Mouse (Mus musculus): ENCODE data around the gene Pkm. TPM values are rescaled to one million over a fixed set of nuclear protein-coding genes. Genes with fewer than 3 reads are reported as not detected.

The Pkm gene
- polyA plus RNA-seq, 1 experiment from 2014 or later = 1,589 TPM

- no peak overlapping the region for H3K4me3 ChIP-seq (ENCODE audit: low read depth, low read length)
- 71% methylated on average over 6 of the region's 6 CpGs for WGBS
- ATAC-seq (ENCODE audit: low FRiP score) (no peak), DNase-seq (ENCODE audit: low spot score) (no peak)
- H3K4me2 ChIP-seq (replicated peaks; ENCODE audit: low read depth, low read length) = no peak overlapping the region
- H3K9ac ChIP-seq (ENCODE audit: low read depth, low read length) = no peak overlapping the region
- H3K27ac ChIP-seq (ENCODE audit: low read depth, low read length) = no peak overlapping the region
- H3K27me3 ChIP-seq (ENCODE audit: control insufficient read depth, insufficient read depth, low read length) = no peaks in the 10 kb centered on the region
- H3K4me1 ChIP-seq (replicated peaks; ENCODE audit: control insufficient read depth, insufficient read depth, low read length) = peaks cover 18% of the 10 kb centered on the region
- H3K9me3 ChIP-seq (ENCODE audit: control insufficient read depth, low read length) = no peaks in the 10 kb centered on the region
- peaks cover 10% of the 10 kb centered on the region; the same call in 1 of the 2 replicates for H3K36me3 ChIP-seq (ENCODE audit: control insufficient read depth, insufficient read depth, low read length)
Observed at GRCm38 (mm10) chr9:59661298-59661975, 5.3 kb downstream of the Pkm start.

DNA sequence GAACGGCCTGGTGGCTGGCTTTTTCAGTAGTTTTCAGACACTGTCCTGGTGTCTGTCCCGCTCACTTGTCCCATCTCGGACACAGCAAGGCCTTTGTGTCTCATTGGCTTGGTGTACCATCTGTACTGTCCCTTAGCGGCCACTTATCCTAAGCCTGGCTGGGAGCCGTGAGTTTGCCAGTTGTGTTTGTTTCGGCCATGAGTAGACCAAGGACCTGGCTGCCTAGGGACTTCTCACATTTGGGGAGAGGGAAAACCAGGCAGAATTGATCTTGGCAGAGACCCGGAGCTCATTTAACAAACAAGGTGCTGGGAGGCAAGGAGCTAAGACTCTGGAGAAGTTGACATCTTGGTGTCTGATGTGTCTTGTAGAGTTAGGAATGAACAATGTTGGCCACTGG is 7.1 kb downstream of the Pkm start:
- no peak overlapping the region for H3K27ac ChIP-seq (ENCODE audit: low read depth, low read length)
- WGBS = 85% methylated on average over 7 of the region's 7 CpGs
- peaks cover 19% of the 10 kb centered on the region for H3K36me3 ChIP-seq (ENCODE audit: control insufficient read depth, insufficient read depth, low read length)
- no peak for ATAC-seq (ENCODE audit: low FRiP score)
- no peaks in the 10 kb centered on the region for H3K27me3 ChIP-seq (ENCODE audit: control insufficient read depth, insufficient read depth, low read length)
- H3K4me1 ChIP-seq (replicated peaks; ENCODE audit: control insufficient read depth, insufficient read depth, low read length) = peaks cover 16% of the 10 kb centered on the region
- DNase-seq (ENCODE audit: low spot score) = no peak
- H3K4me2 ChIP-seq (replicated peaks; ENCODE audit: low read depth, low read length) = no peak overlapping the region
- H3K4me3 ChIP-seq (ENCODE audit: low read depth, low read length) = no peak overlapping the region
- H3K9ac ChIP-seq (ENCODE audit: low read depth, low read length) = no peak overlapping the region
- no peaks in the 10 kb centered on the region for H3K9me3 ChIP-seq (ENCODE audit: control insufficient read depth, low read length)

GRCm38 (mm10) chr9:59663957-59664356 is 7.8 kb downstream of the Pkm start:
- H3K4me1 ChIP-seq (replicated peaks; ENCODE audit: control insufficient read depth, insufficient read depth, low read length) = peaks cover 15% of the 10 kb centered on the region
- no peak overlapping the region for H3K4me3 ChIP-seq (ENCODE audit: low read depth, low read length)
- WGBS = 68% methylated on average over 3 of the region's 3 CpGs
- no peak overlapping the region for H3K27ac ChIP-seq (ENCODE audit: low read depth, low read length)
- ATAC-seq (ENCODE audit: low FRiP score) (no peak), DNase-seq (ENCODE audit: low spot score) (no peak)
- H3K27me3 ChIP-seq (ENCODE audit: control insufficient read depth, insufficient read depth, low read length) = no peaks in the 10 kb centered on the region
- H3K36me3 ChIP-seq (ENCODE audit: control insufficient read depth, insufficient read depth, low read length) = peaks cover 21% of the 10 kb centered on the region
- no peak overlapping the region for H3K4me2 ChIP-seq (replicated peaks; ENCODE audit: low read depth, low read length)
- H3K9me3 ChIP-seq (ENCODE audit: control insufficient read depth, low read length) = no peaks in the 10 kb centered on the region
- H3K9ac ChIP-seq (ENCODE audit: low read depth, low read length) = no peak overlapping the region

- ATAC-seq (ENCODE audit: low FRiP score) = no peak
- DNase-seq (ENCODE audit: low spot score) = no peak
Observed at GRCm38 (mm10) chr9:59664664-59665256, 8.6 kb downstream of the Pkm start.

DNA sequence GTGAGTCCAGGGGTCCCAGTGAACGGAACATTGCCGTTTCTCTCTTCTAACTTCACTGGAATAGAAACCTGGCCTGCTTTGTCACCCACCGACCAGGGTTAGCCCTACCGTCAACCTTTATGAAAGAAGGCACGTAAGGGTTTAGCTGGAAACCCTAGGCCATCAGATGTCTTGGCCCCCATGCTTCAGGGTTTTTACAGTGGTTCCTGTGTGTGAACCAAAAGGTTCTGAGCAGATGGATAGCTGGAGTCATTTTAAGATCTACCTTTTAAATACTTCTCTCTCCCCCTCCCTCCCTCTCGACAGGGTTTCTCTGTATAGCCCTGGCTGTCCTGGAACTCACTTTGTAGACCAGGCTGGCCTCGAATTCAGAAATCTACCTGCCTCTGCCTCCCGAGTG is 9.8 kb downstream of the Pkm start:
- no peak for ATAC-seq (ENCODE audit: low FRiP score)
- H3K27me3 ChIP-seq (ENCODE audit: control insufficient read depth, insufficient read depth, low read length) = no peaks in the 10 kb centered on the region
- 93% methylated on average over 8 of the region's 8 CpGs for WGBS
- no peaks in the 10 kb centered on the region for H3K9me3 ChIP-seq (ENCODE audit: control insufficient read depth, low read length)
- no peak overlapping the region for H3K4me2 ChIP-seq (replicated peaks; ENCODE audit: low read depth, low read length)
- H3K4me3 ChIP-seq (ENCODE audit: low read depth, low read length) = no peak overlapping the region
- H3K4me1 ChIP-seq (replicated peaks; ENCODE audit: control insufficient read depth, insufficient read depth, low read length) = peaks cover 7% of the 10 kb centered on the region; the same call in 1 of the 2 replicates
- H3K36me3 ChIP-seq (ENCODE audit: control insufficient read depth, insufficient read depth, low read length) = peaks cover 25% of the 10 kb centered on the region
- no peak overlapping the region for H3K27ac ChIP-seq (ENCODE audit: low read depth, low read length)
- H3K9ac ChIP-seq (ENCODE audit: low read depth, low read length) = no peak overlapping the region
- DNase-seq (ENCODE audit: low spot score) = no peak

More at GRCm38 (mm10) chr9:59664664-59665256, 8.6 kb downstream of the Pkm start:
- WGBS = 90% methylated on average over 4 of the region's 4 CpGs
- no peak overlapping the region for H3K4me3 ChIP-seq (ENCODE audit: low read depth, low read length)
- peaks cover 21% of the 10 kb centered on the region for H3K36me3 ChIP-seq (ENCODE audit: control insufficient read depth, insufficient read depth, low read length)
- H3K4me2 ChIP-seq (replicated peaks; ENCODE audit: low read depth, low read length) = no peak overlapping the region
- no peaks in the 10 kb centered on the region for H3K27me3 ChIP-seq (ENCODE audit: control insufficient read depth, insufficient read depth, low read length)
- no peak overlapping the region for H3K9ac ChIP-seq (ENCODE audit: low read depth, low read length)
- H3K27ac ChIP-seq (ENCODE audit: low read depth, low read length) = no peak overlapping the region
- peaks cover 14% of the 10 kb centered on the region for H3K4me1 ChIP-seq (replicated peaks; ENCODE audit: control insufficient read depth, insufficient read depth, low read length)
- no peaks in the 10 kb centered on the region for H3K9me3 ChIP-seq (ENCODE audit: control insufficient read depth, low read length)

- 72% methylated on average over 1 of the region's 1 CpGs for WGBS
- H3K27me3 ChIP-seq (ENCODE audit: control insufficient read depth, insufficient read depth, low read length) = no peaks in the 10 kb centered on the region
- no peak overlapping the region for H3K27ac ChIP-seq (ENCODE audit: low read depth, low read length)
- no peaks in the 10 kb centered on the region for H3K9me3 ChIP-seq (ENCODE audit: control insufficient read depth, low read length)
- H3K4me1 ChIP-seq (replicated peaks; ENCODE audit: control insufficient read depth, insufficient read depth, low read length) = no peaks in the 10 kb centered on the region
- no peak overlapping the region for H3K9ac ChIP-seq (ENCODE audit: low read depth, low read length)
- DNase-seq (ENCODE audit: low spot score) = no peak
- peaks cover 26% of the 10 kb centered on the region for H3K36me3 ChIP-seq (ENCODE audit: control insufficient read depth, insufficient read depth, low read length)
- H3K4me3 ChIP-seq (ENCODE audit: low read depth, low read length) = no peak overlapping the region
- no peak for ATAC-seq (ENCODE audit: low FRiP score)
- H3K4me2 ChIP-seq (replicated peaks; ENCODE audit: low read depth, low read length) = no peak overlapping the region
Observed at GRCm38 (mm10) chr9:59666813-59667212, 10.6 kb downstream of the Pkm start.

DNA sequence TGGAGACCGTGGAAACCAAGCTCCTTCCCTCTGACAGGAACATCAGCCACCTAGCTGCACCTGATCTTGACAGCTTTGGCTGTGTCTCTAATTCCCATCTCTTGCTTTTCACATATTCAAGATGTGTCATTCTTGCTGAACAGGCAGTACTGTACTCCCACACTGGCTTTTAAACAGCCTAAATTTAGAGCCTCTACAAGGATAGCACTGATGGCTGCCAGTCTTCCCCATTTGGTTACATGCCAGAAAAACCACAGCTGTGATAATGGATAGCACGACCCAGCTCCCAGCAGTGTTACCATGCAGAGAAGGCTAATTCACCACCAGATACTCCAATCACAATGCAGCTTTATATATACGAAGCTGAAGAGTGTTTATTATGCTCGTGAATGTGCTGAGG is 11.1 kb downstream of the Pkm start:
- H3K27me3 ChIP-seq (ENCODE audit: control insufficient read depth, insufficient read depth, low read length) = no peaks in the 10 kb centered on the region
- no peak for DNase-seq (ENCODE audit: low spot score)
- no peak for ATAC-seq (ENCODE audit: low FRiP score)
- 89% methylated on average over 4 of the region's 4 CpGs for WGBS
- H3K4me3 ChIP-seq (ENCODE audit: low read depth, low read length) = no peak overlapping the region
- no peak overlapping the region for H3K4me2 ChIP-seq (replicated peaks; ENCODE audit: low read depth, low read length)
- no peaks in the 10 kb centered on the region for H3K9me3 ChIP-seq (ENCODE audit: control insufficient read depth, low read length)
- H3K27ac ChIP-seq (ENCODE audit: low read depth, low read length) = no peak overlapping the region
- no peak overlapping the region for H3K9ac ChIP-seq (ENCODE audit: low read depth, low read length)
- peaks cover 27% of the 10 kb centered on the region for H3K36me3 ChIP-seq (ENCODE audit: control insufficient read depth, insufficient read depth, low read length)
- H3K4me1 ChIP-seq (replicated peaks; ENCODE audit: control insufficient read depth, insufficient read depth, low read length) = no peaks in the 10 kb centered on the region

- no peak overlapping the region for H3K27ac ChIP-seq (ENCODE audit: low read depth, low read length)
- DNase-seq (ENCODE audit: low spot score) (no peak), ATAC-seq (ENCODE audit: low FRiP score) (no peak)
- H3K9me3 ChIP-seq (ENCODE audit: control insufficient read depth, low read length) = no peaks in the 10 kb centered on the region
- no peak overlapping the region for H3K9ac ChIP-seq (ENCODE audit: low read depth, low read length)
- no peak overlapping the region for H3K4me2 ChIP-seq (replicated peaks; ENCODE audit: low read depth, low read length)
- no peaks in the 10 kb centered on the region for H3K4me1 ChIP-seq (replicated peaks; ENCODE audit: control insufficient read depth, insufficient read depth, low read length)
- WGBS = 89% methylated on average over 6 of the region's 6 CpGs
- H3K27me3 ChIP-seq (ENCODE audit: control insufficient read depth, insufficient read depth, low read length) = no peaks in the 10 kb centered on the region
- H3K4me3 ChIP-seq (ENCODE audit: low read depth, low read length) = no peak overlapping the region
- H3K36me3 ChIP-seq (ENCODE audit: control insufficient read depth, insufficient read depth, low read length) = peaks cover 33% of the 10 kb centered on the region
Observed at GRCm38 (mm10) chr9:59667904-59668303, 11.7 kb downstream of the Pkm start.

DNA sequence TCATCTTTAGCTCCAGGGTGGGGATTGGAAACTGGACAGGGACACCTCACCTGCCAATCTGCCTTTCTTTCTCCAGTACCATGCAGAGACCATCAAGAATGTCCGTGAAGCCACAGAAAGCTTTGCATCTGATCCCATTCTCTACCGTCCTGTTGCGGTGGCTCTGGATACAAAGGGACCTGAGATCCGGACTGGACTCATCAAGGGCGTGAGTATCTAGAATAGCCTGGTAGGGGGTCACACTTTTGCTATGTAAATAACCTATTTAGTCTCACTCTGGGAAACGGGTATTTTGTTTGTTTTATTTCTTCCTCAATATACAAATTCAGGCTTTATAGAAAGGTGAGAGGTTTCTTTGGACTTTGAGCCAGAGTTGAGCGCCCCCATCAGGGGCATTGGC is 12.3 kb downstream of the Pkm start:
- WGBS = 78% methylated on average over 7 of the region's 7 CpGs
- Histone ChIP-seq H3K4me1 (replicated peaks; ENCODE audit: control insufficient read depth, insufficient read depth, low read length) (no peaks in the 10 kb centered on the region), H3K9ac (ENCODE audit: low read depth, low read length) (no peak overlapping the region), H3K36me3 (ENCODE audit: control insufficient read depth, insufficient read depth, low read length) (peaks cover 38% of the 10 kb centered on the region), H3K27me3 (ENCODE audit: control insufficient read depth, insufficient read depth, low read length) (no peaks in the 10 kb centered on the region), H3K9me3 (ENCODE audit: control insufficient read depth, low read length) (no peaks in the 10 kb centered on the region), H3K4me2 (replicated peaks; ENCODE audit: low read depth, low read length) (no peak overlapping the region), H3K4me3 (ENCODE audit: low read depth, low read length) (no peak overlapping the region), H3K27ac (ENCODE audit: low read depth, low read length) (no peak overlapping the region)
- no peak for DNase-seq (ENCODE audit: low spot score)
- ATAC-seq (ENCODE audit: low FRiP score) = no peak

Data from hindbrain, embryonic 11.5 days (tissue).